Mouse (Mus musculus): ENCODE measurements around the gene Ppm1h.

DNA sequence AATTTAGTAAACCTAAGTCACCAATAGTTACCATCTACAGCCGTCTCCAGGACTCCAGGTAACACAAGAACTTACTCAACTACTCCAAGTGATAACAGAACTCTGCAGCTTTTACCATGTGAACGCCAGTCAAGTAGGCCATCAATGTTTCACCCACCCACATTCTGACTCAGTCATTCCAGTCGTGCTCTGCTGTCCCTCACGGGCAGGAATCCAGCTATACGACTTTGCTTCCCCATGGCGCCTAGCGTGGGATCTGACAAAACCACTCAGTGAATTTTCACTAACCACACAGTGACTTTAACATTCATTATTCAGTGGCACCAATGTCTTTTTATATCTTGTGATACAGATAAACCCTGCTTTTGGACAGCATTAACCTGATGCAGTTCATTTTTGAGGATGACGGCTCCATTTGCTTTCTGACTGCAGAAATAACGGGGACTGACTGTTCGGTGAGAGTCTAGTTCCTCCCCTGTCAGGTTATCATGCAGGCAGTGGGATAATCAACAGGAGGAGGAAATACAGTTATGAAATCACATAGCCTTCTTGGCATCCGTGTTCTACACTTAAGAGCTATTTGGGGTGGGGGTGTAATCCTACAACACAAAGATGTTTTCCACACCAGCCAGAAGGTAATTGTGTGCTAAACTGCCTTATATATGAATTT, 304.5 kb downstream of the Ppm1h start:
- TF ChIP-seq CTCF (IDR thresholded peaks at IDR 0.05; ENCODE audit: low read depth) (no peak), EP300 (IDR thresholded peaks at IDR 0.05; ENCODE audit: low read depth) (no peak)
